Mouse (Mus musculus) C2C12 (cell line): ENCODE data around the gene Tmem246.

Experiments used
- CTCF ChIP-seq: IDR thresholded peaks from one replicate; pipeline ENCODE4 v1.5.1; 2011; ENCODE audit not compliant: control insufficient read depth, insufficient read depth, insufficient read length
- MAX ChIP-seq: IDR thresholded peaks from one replicate; pipeline ENCODE4 v1.6.1; 2011; ENCODE audit warnings: mild to moderate bottlenecking, control low read depth

- TF ChIP-seq CTCF (no peak), MAX (no peak)
Measured at GRCm38 (mm10) chr4:49623916-49624315, 26.2 kb upstream of the Tmem246 start.
